Mouse (Mus musculus): Measurements from ENCODE around the gene Slc39a9.

The Slc39a9 gene

DNA sequence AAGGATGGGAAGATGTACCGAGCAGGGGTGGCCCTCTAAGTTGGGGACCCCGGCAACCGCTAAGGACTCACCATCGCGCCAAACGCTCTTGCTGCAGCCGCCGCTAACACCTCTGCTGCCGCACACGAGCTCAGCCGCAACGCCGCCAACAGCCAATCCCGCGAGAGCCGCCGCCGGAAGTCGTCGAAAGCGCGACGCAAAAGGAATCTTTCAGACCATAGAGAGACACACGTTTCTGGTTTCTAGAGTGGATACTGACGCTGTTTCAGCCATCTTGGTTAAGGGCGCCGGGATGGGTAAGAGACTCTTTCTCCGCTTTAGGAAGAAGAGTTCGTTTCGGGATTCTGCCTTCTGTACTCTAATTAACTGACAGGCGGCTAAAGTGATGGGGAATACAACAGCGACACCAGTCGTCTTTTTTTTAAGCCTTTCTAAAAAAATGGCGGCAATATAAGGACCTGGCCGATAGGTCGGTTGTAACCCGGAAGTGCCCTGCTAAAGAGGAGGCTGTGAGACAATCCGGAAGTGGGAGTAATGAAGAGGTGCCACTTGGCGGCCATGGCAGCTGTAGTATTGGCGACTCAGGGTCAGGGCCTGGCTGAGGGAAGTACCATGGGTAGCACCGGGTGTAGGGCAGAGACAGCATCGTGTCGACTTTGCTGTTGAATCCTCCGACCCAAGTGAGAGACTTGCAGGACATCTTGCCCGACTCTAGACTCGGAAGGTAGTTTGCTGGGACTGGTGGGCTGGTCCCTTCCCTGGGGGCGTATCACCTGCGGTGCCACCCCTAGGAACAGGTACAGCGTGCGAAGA lies at the start of gene Slc39a9, which contains the start of gene Erh:
TSS of gene Slc39a9 (plus strand) at position 191 of the 813 bp plus-strand sequence.
TSS of gene Erh (minus strand) at position 649 of the 813 bp plus-strand sequence.
- in situ Hi-C loops (cut with MboI; ENCODE audit: low sequenced_read_pairs), result no loop called here

- in situ Hi-C loops (cut with MboI; ENCODE audit: low sequenced_read_pairs), result no loop called here
Measured at GRCm38 (mm10) chr12:80594141-80594540, 49.5 kb upstream of the Slc39a9 start.

DNA sequence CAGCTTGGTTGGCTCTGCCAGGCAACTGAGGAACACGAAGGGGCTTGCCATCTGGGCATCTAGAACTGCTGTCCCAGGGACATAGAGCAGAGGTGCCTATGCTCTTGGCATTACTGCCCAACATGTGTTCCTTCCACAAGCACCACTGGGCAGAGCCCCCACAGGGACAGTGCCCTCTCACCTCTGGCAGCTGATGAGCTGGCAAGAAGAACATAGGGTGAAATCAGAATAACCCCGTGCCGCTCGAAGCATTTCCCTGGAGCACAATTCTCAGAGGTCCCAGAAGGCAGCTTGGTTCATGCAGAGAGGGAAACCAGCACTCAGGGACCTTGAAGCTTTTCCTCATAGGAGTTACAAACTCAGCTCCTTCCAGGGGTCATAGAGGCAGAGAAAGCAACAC lies 48.9 kb upstream of the Slc39a9 start:
- in situ Hi-C loops (cut with MboI; ENCODE audit: low sequenced_read_pairs), result no loop called here

DNA sequence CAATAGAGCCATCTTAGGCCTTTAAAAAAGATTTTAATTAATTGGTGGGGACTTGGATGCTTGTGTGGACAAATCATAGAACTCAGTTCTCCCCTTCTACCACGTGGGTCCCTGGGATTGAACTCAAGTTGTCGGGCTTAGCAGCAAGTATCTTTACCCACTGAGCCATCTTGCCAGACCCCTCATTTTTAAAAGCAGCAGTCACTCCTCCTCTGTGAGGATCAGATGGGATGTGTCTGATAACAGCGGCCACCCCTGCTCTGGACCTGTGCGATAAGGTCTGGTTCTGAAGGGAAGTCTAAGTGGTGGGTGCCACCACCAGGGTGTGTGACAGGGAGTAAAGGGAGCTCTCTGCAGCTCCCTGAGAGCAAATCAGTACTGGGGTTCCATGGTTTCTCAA lies 48.1 kb upstream of the Slc39a9 start:
- in situ Hi-C loops (cut with MboI; ENCODE audit: low sequenced_read_pairs), result no loop called here

GRCm38 (mm10) chr12:80595968-80596367 lies 47.7 kb upstream of the Slc39a9 start:
- in situ Hi-C loops (cut with MboI; ENCODE audit: low sequenced_read_pairs), result no loop called here

GRCm38 (mm10) chr12:80598236-80598635 lies 45.4 kb upstream of the Slc39a9 start:
- in situ Hi-C loops (cut with MboI; ENCODE audit: low sequenced_read_pairs), result no loop called here

- in situ Hi-C loops (cut with MboI; ENCODE audit: low sequenced_read_pairs), result no loop called here
Measured at GRCm38 (mm10) chr12:80598756-80599155, 44.9 kb upstream of the Slc39a9 start.

GRCm38 (mm10) chr12:80601597-80602269 lies 42.0 kb upstream of the Slc39a9 start:
- in situ Hi-C loops (cut with MboI; ENCODE audit: low sequenced_read_pairs), result no loop called here

DNA sequence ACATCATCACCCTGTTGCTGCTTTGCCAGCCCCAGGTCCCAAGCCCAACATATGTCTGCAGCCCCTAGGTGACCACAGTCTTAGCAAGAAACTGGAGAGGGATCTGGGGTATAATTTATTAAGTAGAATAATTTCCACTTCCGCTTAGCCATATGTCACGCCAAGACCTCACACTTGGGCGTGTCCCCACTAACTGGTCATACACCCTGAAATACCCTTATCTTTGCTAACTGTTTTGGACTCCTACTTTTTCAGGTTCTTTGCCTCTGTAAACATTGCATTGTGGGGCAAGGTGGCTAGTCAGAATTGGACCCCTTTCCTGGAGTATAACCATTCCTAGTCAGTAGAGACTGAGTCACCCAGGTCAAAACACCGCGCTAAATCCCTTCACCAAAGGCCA lies 41.3 kb upstream of the Slc39a9 start:
- in situ Hi-C loops (cut with MboI; ENCODE audit: low sequenced_read_pairs), result no loop called here

DNA sequence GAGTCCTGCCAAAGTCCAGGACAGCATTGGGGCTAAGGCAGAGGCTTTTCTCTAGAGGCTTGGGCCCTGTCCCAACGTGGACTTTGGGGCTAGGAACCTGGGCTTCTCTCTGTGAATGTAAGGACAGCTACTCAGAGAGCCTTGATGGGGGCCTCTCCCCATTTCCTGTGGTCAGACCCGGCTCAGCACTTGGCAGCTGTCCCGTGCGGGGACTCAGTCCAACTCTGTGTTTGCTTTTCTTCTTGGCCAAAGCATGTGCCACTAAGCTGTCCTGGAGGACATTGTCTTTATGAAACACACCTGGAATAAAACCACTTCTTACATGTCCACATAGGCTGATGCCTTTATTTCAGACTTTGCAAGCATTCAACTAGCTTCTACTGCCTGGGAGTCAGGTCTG lies 40.1 kb upstream of the Slc39a9 start:
- in situ Hi-C loops (cut with MboI; ENCODE audit: low sequenced_read_pairs), result no loop called here

DNA sequence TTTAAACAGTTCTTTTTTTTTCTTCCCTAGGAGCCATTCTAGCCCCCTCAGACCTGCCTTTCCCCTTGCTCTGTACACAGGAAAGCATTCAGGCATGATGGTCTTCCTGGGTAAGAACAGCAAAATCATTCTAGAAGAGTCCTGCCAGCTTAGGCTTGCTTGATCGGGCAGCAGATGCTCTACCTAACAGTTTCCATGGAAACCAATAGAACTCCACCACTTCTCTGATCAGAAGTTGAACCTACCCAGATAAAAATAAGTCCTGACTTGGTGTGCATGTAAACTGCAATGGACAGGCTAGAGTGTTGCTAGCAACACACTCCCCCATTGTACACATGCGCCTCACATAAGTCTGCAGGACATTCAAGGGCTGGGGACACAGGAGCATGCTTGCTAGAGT lies 39.5 kb upstream of the Slc39a9 start:
- in situ Hi-C loops (cut with MboI; ENCODE audit: low sequenced_read_pairs), result no loop called here

DNA sequence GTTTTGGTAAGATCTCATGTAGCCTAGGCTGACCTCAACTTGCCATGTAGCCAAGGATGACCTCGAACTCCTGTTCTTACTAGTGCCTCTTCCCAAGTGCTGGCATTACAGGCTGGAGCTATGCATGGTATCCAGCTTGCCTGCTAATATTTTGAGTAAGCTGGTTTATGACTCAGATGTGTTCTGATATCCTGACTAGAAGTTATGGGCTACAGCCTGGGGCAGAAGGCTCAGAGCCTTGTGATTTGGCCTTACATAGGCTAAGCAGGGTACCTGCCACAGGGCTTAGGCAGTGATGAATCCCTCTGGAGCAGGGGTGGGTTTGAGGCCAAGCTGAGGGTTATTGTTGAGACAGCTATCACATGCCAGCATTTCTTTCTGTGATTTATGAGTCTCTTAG lies 35.1 kb upstream of the Slc39a9 start:
- in situ Hi-C loops (cut with MboI; ENCODE audit: low sequenced_read_pairs), result no loop called here

GRCm38 (mm10) chr12:80609928-80610327 lies 33.8 kb upstream of the Slc39a9 start:
- in situ Hi-C loops (cut with MboI; ENCODE audit: low sequenced_read_pairs), result no loop called here

DNA sequence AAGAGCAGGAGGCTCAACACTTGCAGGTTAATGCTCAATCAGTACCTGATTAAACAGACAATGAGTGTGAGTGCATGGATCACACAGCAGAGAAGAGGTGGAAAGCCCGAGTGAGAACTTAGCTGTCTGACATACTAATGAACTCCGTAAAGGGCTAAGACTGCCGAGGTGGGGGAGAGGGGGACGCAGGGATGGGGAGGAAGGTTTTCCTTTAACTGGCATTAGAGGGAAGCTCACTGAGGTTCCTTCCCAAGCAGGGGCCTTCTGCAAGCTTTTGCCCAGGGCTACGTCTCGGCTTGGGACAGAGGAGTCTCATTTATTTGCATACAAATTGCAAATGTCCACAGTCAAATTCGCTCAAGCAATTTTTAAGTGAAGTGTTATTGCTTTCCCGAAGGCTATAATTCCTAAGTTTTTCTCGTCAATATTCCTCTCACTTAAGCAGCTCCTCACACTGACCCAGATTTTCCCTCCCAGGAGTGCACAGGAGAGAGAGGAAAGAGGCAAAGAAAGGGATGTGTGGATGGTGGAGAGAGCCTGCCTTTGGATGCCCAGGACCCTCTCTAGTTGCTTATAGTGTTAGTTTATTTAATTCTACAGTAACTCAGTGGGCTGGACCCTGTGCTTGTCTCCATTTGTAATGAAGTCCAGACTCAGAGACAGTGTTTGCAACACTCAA lies 31.4 kb upstream of the Slc39a9 start:
- in situ Hi-C loops (cut with MboI; ENCODE audit: low sequenced_read_pairs), result no loop called here

GRCm38 (mm10) chr12:80615371-80616257 lies 28.1 kb upstream of the Slc39a9 start:
- in situ Hi-C loops (cut with MboI; ENCODE audit: low sequenced_read_pairs), result no loop called here

DNA sequence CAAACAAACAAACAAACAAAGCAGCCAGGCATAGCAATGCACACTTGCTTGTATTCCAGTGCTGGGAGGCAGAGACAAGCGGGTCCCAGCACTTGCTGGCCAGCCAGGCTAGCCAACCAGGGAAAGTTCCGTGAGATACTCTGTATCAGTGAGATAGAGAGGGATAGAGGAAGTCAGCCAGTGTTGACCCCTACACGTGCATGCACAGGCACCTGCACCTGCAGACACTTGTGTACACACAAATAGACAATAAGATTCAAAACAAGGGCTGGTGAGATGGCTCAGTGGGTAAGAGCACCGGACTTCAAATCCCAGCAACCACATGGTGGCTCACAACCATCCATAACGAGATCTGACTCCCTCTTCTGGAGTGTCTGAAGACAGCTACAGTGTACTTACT lies 23.2 kb upstream of the Slc39a9 start:
- in situ Hi-C loops (cut with MboI; ENCODE audit: low sequenced_read_pairs), result no loop called here

GRCm38 (mm10) chr12:80631790-80632189 lies 11.9 kb upstream of the Slc39a9 start:
- in situ Hi-C loops (cut with MboI; ENCODE audit: low sequenced_read_pairs), result no loop called here

DNA sequence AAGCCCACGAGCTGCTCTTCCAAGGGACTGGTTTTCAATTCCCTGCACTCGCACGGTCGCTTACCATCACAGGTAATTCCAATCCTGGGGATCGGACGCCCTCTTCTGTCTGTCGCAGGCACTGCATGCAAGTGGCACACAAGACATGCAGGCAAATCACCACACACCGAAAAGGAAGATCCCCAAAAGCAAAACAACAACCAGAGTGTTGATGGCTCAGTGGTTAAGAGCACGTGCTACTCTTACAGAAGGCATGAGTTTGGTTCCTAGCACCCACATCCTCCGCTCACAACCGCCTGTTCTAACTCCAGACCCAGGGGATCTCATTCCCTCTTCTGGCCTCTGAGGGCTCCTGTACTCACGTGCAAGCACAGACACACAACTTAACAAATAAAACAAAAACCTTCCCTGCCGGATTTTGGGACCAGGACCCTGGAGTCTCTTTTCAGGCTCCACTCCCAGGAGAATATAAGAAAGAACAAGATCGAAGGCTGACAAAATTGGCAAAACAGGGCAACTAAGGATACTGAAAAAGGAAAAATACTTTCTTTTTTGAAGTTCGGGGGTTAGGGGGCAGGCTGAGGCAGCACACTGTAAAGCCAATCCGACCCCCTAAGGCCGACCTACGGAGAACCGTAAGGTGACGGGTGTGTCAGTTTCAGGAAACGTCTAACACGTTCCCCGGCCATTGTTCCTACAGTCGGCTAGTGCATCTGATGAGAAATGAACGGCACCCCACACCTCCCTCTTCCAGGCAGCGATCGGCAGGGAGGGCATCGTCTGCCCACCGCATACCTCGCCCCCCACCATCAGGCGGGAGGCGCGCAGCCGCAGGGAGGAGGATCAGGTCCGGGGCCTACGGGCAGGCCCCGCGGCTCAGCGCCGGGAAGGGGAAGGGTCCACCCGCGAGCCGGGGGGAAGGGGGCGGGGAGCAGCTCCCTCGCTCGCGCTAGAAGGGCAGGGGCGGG lies 674 bp upstream of the Slc39a9 start:
- in situ Hi-C loops (cut with MboI; ENCODE audit: low sequenced_read_pairs), result no loop called here

GRCm38 (mm10) chr12:80644506-80644868 lies 804 bp downstream of the Slc39a9 start:
- in situ Hi-C loops (cut with MboI; ENCODE audit: low sequenced_read_pairs), result no loop called here

- in situ Hi-C loops (cut with MboI; ENCODE audit: low sequenced_read_pairs), result no loop called here
Measured at GRCm38 (mm10) chr12:80646377-80646776, 2.7 kb downstream of the Slc39a9 start.

Data from CH12F3 (cell line).